Mouse (Mus musculus): ENCODE data around the gene Madd.

DNA sequence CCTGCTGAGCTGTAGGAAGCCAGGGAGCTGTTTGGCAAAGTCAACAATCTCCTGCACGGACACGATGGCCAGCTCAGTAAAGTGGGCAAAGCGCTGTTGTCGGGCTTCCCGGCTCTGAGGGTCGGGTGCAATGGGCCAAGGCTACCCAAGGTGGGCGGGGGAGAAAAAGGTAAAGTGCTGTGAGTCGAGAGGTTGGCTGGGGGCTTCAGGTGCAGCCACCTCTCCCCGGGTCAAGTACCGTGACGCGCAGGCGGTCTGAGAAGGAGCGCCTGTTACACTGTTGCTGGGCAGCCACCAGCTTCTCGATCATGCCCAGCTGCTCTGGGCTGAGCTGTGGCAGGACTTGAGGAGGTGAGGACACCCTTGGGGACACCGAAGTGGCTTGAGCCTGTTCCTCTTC, 6.9 kb upstream of the Madd start:
- TF ChIP-seq CTCF (IDR thresholded peaks at IDR 0.05; ENCODE audit: control insufficient read depth, insufficient read depth, insufficient replicate concordance, low read depth, low read length) (no peak), POLR2A (IDR thresholded peaks at IDR 0.05; ENCODE audit: control insufficient read depth, low read depth, low read length) (no peak)

All from testis, adult 2 months (tissue).